Mouse (Mus musculus) CH12.LX (cell line): ENCODE results near the gene Il27ra.

Experiments used
- CTCF ChIP-seq, 2 experiments: IDR thresholded peaks in 1 of 2; conservative IDR thresholded peaks in 1 of 2; 2 replicates each; pipeline ENCODE4 v1.5.1; 2011 to 2012; ENCODE audit warnings: low read depth in 2 of 2, low read length in 2 of 2, improper control_type of control experiment in 1 of 2, inconsistent platforms in 1 of 2, mild to moderate bottlenecking in 1 of 2, moderate library complexity in 1 of 2
- MAX ChIP-seq: IDR thresholded peaks from 2 replicates; pipeline ENCODE4 v1.6.1; 2011; ENCODE audit warnings: low read length, improper control_type of control experiment
- MYC ChIP-seq: IDR thresholded peaks from 2 replicates; pipeline ENCODE4 v1.6.1; 2011; ENCODE audit warnings: low read depth, mild to moderate bottlenecking, improper control_type of control experiment, low read length
- POLR2A ChIP-seq: IDR thresholded peaks from 2 replicates; pipeline ENCODE4 v1.6.1; 2011; ENCODE audit warnings: low read depth, mild to moderate bottlenecking, improper control_type of control experiment, low read length

- TF ChIP-seq MYC (no peak), CTCF (conservative IDR thresholded peaks at IDR 0.05 in 1 of 2, IDR thresholded peaks at IDR 0.05 in 1 of 2; ENCODE audit: low read depth in 2 of 2, low read length in 2 of 2) (no peak), POLR2A (no peak), MAX (no peak)
Measured at GRCm38 (mm10) chr8:84021569-84021968, 20.8 kb downstream of the Il27ra start.
